22 mouse cellular contexts compared by ENCODE assay signal in the genomic region with DNA sequence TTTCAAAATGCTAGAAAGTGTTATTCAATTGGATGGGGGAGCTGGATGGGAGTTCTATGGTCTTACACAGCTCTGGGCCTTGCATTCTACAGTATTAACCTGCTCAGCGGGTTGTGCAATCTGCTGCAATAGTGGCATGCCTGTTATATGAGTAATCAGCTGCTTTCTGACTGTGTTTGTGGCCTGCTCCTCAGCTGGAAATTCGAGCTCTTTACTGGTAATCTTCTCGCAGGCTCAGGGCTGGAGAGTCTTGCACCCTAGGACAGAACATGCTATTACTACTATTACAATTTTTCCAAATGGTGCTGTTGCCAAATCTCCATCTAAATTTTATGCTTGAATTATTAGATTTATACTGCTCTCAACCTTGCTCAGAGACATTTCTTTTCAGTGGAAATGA. TPM values are rescaled to one million over a fixed set of nuclear protein-coding genes. Genes with fewer than 3 reads are reported as not detected.
DNase-seq lines count a peak whose midpoint lies in the region; ATAC-seq and TF ChIP-seq lines count a peak whose summit lies in the region.
"Had no signal": no experiment of that assay in that cellular context is flagged by ENCODE, and none has a peak within 500 bp of the region (broad histone marks: within the 10 kb centered on the region; RNA-seq: fewer than 3 reads in every experiment).

No protein-coding gene starts in this region.

- POLR2A ChIA-PET in Patski (lab: Charles Lee), result no interaction called here

- in situ Hi-C loops in Patski (cut with MboI; ENCODE audit: low pct_unique_long_range_greater_than_20kb), result no loop called here

- peak; percentile 96 for ATAC-seq in Patski
- ATAC-seq: forebrain, embryonic 16.5 days; hindbrain, embryonic 16.5 days had no signal

- CTCF ChIA-PET in Patski (lab: Charles Lee), result interaction anchor here (1.0 kb wide), 2 partner anchors 21 to 25 kb away, joined by 3 read pairs; no protein-coding TSS in a partner anchor

- no peak for TF ChIP-seq POLR2A in myocyte (IDR thresholded peaks at IDR 0.05; ENCODE audit: insufficient read length, low read depth)

- no peaks in the 10 kb centered on the region for H3K79me2 ChIP-seq in myocyte (ENCODE audit: control insufficient read depth, insufficient read depth)

- H3K36me3 ChIP-seq in myocyte (ENCODE audit: control insufficient read depth, insufficient read depth), result no peaks in the 10 kb centered on the region
- H3K36me3 ChIP-seq: embryonic facial prominence, embryonic 12.5 days; forebrain, embryonic 12.5 days; heart, embryonic 10.5 days; hindbrain, embryonic 12.5 days had no signal

- no peak for TF ChIP-seq CTCF in Patski (IDR thresholded peaks at IDR 0.05)

- H3K4me3 ChIP-seq in myocyte, result no peak overlapping the region
- H3K4me3 ChIP-seq: embryonic facial prominence, embryonic 12.5 days; forebrain, embryonic 12.5 days; heart, embryonic 10.5 days; hindbrain, embryonic 12.5 days had no signal

- no peak overlapping the region for H3K4me2 ChIP-seq in myocyte (ENCODE audit: low read depth)
- H3K4me2 ChIP-seq: embryonic facial prominence, embryonic 12.5 days; forebrain, embryonic 12.5 days; hindbrain, embryonic 12.5 days had no signal

- H3ac ChIP-seq in myocyte (ENCODE audit: control insufficient read depth, insufficient read length), result no peak overlapping the region

- no peaks in the 10 kb centered on the region for H3K27me3 ChIP-seq in Patski
- no peaks in the 10 kb centered on the region for H3K27me3 ChIP-seq in myocyte (ENCODE audit: control insufficient read depth, insufficient read depth, insufficient read length)
- H3K27me3 ChIP-seq: embryonic facial prominence, embryonic 12.5 days; forebrain, embryonic 12.5 days; hindbrain, embryonic 12.5 days had no signal

- peak; percentile 27 for DNase-seq in 3134 (ENCODE audit: extremely low read depth, insufficient read length, low spot score)
- peak; percentile 15 for DNase-seq in 3T3-L1 (ENCODE audit: low read depth, low spot score)
- peak; percentile 50 for DNase-seq in Patski (ENCODE audit: low read depth, low spot score)
- DNase-seq in adipocyte (ENCODE audit: low spot score), result no peak
- no peak for DNase-seq in urinary bladder, postnatal 25 days (ENCODE audit: low spot score)
- DNase-seq: cerebellum, adult 11-12 months; cerebellum, adult 9-10 months; cerebellum, postnatal 25 days; gastrocnemius, postnatal 10 days; heart, adult 18-20 months; heart, postnatal 10 days; heart, postnatal 4 days; kidney, adult 18-20 months had no signal

TF ChIP-seq in myocyte, 11 proteins besides CTCF, POLR2A, EP300 and RAD21:
- no peak for TF ChIP-seq TCF3 (IDR thresholded peaks at IDR 0.05; ENCODE audit: insufficient read length, low read depth)
- peak; percentile 100 for TF ChIP-seq CEBPB (IDR thresholded peaks at IDR 0.05; ENCODE audit: insufficient read depth, poor library complexity, severe bottlenecking)
- no peak for TF ChIP-seq MAX (IDR thresholded peaks at IDR 0.05; ENCODE audit: low read depth)

RNA-seq across cellular contexts. Expression of a gene that starts 20.9 kb away (rescaled TPM):
- polyA plus RNA-seq in Patski (2021) (15.6 TPM), myocyte (2012; fragmentation: generic; extraction: Trizol) (1.2 TPM)

RNA-seq across cellular contexts. Expression of a gene that starts 26.8 kb away (rescaled TPM):
- polyA plus RNA-seq in Patski (2021), result not detected
- 0.29 TPM for polyA plus RNA-seq in myocyte (2012; fragmentation: generic; extraction: Trizol)
- polyA plus RNA-seq: embryonic facial prominence, embryonic 12.5 days; forebrain, embryonic 12.5 days; forebrain, embryonic 16.5 days; frontal cortex, adult 2 months; hindbrain, embryonic 12.5 days; hindbrain, embryonic 16.5 days; intestine, embryonic 14.5 days had no signal

Comparison
In these comparisons a context has a peak if more than half of its experiments do, and no peak if none do; other contexts are left out.
1. DNase-seq: peak in 3134 (single experiment), 3T3-L1 (single experiment) and Patski (single experiment); none in adipocyte (single experiment) and urinary bladder, postnatal 25 days (single experiment).